Mouse (Mus musculus): ENCODE measurements around the gene Tab1. TPM values are rescaled to one million over a fixed set of nuclear protein-coding genes. Genes with fewer than 3 reads are reported as not detected.

Gene Tab1
- polyA plus RNA-seq (2017; shearing (Covaris generic)): 10 to 100 TPM; 17.9 to 26.1 TPM

DNA sequence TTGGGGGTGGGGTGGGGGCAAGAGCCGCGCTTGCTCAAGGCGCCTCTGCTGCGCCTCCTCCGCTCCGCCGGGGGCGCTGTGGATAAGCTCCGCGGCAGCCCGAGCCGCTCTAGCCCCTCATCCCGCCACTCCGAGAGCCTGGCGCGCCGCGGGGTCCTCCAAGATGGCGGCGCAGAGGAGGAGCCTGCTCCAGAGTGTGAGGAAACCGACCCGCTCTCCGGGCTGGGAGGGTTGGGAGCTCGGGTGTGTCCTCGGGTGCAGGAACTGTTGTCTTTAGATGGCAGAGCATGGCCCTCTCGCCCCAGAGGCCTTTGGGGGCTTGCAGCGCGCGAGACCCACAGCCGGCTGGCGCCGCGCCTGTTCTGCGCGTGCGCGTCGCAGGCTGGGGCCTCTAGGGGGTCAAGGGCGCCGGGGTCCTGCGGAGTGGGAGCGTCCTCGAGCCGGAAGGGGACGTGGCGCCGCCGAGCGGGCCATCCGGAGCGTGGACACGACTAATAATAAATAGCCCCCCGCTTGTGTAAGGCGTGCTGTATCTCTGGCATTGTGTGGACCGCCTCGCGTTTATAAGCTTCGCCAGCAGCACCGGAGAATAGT lies at the start of gene Tab1:
TSS of gene Tab1 (plus strand) at position 135 of the 594 bp plus-strand sequence.

DNA sequence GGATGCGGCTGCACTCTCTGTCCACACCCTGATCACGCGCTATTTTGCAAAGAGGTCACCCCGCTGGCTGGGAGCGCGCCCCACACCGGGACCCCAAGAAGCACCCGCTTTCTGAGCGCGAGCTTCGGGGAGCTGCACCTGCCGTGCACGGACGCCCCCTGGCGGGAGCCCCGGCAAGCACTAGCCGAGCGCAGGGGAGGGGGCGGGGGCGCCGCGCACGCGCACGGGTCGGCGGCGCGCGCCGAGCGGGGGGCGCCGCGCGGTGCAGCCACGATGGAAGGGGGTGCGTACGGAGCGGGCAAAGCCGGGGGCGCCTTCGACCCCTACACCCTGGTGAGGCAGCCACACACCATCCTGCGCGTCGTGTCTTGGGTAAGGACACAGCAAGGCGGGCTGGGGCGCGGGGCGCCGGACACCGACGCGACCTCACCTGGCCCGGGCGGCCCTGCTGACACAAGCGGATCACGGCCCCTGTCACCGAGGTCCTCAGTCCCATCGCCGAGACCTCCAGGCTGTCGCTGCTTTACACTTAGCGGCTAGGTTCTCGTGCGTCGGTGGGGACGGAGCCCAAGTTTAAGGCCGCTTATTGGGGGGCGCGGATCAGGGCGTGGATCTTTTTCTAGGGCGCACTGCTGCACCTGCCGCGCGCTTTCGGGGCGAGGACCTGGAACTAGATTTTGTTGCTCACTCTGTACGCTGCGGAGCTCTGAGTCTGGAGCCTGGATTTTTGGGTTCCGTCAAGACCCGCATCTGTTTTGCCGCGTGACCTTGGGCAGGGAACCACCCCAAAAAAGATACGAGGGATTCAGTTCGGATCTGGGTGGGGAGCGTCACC lies 41.6 kb upstream of the Tab1 start, which contains the start of the genes Syngr1 and Rpl3:
TSS of gene Syngr1 (plus strand) at position 214 of the 835 bp plus-strand sequence.
TSS of gene Rpl3 (minus strand) at position 748 of the 835 bp plus-strand sequence.

DNA sequence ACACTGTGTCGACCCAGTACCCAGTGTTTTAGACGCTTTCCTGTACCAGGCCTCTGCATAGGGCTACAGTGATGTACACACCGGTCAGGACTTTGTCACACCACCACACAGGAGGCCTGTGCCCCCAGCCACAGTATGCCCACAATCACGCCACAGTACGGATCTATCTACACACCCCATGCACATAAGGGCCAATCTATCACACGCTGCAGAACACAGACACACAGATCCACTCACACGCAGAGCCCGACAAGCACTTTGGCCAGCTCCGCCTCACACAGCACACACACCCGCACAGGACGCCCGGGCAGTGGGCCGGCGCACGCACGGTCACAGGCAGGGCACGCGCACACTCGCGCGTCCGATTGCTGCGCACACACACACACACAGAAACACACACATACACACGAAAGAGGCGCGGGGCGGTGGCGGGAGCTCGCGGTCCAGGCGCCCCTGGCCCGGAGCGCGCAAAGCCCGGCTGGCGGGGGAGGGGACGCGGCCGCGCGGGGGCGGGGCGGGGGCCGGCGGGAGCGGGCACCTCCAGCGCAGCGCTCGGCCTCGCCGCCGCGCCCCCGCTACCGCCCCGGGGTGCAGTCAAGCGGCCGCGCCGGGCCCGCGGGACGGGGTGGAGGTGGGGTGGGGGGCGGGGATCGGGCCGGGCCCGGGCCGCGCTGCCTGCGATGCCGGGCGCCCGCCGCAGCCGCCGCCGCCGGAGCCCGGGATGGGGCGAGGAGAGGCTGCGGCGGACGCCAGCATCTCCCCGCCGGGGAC lies 40.3 kb downstream of the Tab1 start, which contains the start of gene Mgat3:
TSS of gene Mgat3 (plus strand) at position 721 of the 771 bp plus-strand sequence.

Other genes with a start within 250 kb of the Tab1 start
- 100 to 1,000 TPM; 351 to 448 TPM for gene Apobec3, start 241.5 kb upstream of the Tab1 start, polyA plus RNA-seq (2017; shearing (Covaris generic))
- gene Cbx7, start 162.0 kb upstream of the Tab1 start, polyA plus RNA-seq (2017; shearing (Covaris generic)): 100 to 1,000 TPM; 154 to 175 TPM
- 1 to 10 TPM in 1 of 2 experiments, under 1 TPM in 1; 0.78 to 1.7 TPM for gene Pdgfb, start 118.2 kb upstream of the Tab1 start, polyA plus RNA-seq (2017; shearing (Covaris generic))
- 1 to 10 TPM in 1 of 2 experiments, under 1 TPM in 1; 0.70 to 1.8 TPM for gene Syngr1, start 41.8 kb upstream of the Tab1 start, polyA plus RNA-seq (2017; shearing (Covaris generic))
- 1,000 to 10,000 TPM; 1,312 to 1,444 TPM for gene Rpl3, start 41.3 kb upstream of the Tab1 start, polyA plus RNA-seq (2017; shearing (Covaris generic))
- gene Mgat3, start 40.6 kb downstream of the Tab1 start, polyA plus RNA-seq (2017; shearing (Covaris generic)): under 1 TPM in 1 of 2 experiments, not detected in 1; 0.53 TPM
- 10 to 100 TPM; 22.4 to 34.6 TPM for gene Mief1, start 100.9 kb downstream of the Tab1 start, polyA plus RNA-seq (2017; shearing (Covaris generic))
- not detected for gene AC140267.1, start 102.7 kb downstream of the Tab1 start, polyA plus RNA-seq (2017; shearing (Covaris generic))
- 100 to 1,000 TPM; 105 to 125 TPM for gene Atf4, start 122.1 kb downstream of the Tab1 start, polyA plus RNA-seq (2017; shearing (Covaris generic))
- 10 to 100 TPM; 35.3 to 35.5 TPM for gene Rps19bp1, start 131.2 kb downstream of the Tab1 start, polyA plus RNA-seq (2017; shearing (Covaris generic))
- gene Cacna1i, start 154.1 kb downstream of the Tab1 start, polyA plus RNA-seq (2017; shearing (Covaris generic)): under 1 TPM; 0.40 to 0.49 TPM

Data from inflammation-experienced regulatory T-cells (primary cell).